In genomic region chr2:138027411-138027810, GRCm38 (mm10) we compare ENCODE assay signal across 23 mouse cellular contexts.
A peak's percentile ranks its signal among the peaks of the same experiment; 100 is the strongest.
DNase-seq lines count a peak whose midpoint lies in the region; ATAC-seq lines count a peak whose summit lies in the region.
"Had no signal": no experiment of that assay in that cellular context is flagged by ENCODE, and none has a peak within 500 bp of the region (broad histone marks: within the 10 kb centered on the region; RNA-seq: fewer than 3 reads in every experiment).

No protein-coding gene starts in this region.

- H3K4me1 ChIP-seq in midbrain, embryonic 11.5 days (ENCODE audit: control insufficient read depth, insufficient read depth, low read length): no peaks in the 10 kb centered on the region
- H3K4me1 ChIP-seq in midbrain, embryonic 13.5 days (replicated peaks): no peaks in the 10 kb centered on the region

- H3K9ac ChIP-seq in midbrain, embryonic 11.5 days (ENCODE audit: low read length): no peak overlapping the region
- H3K9ac ChIP-seq in midbrain, embryonic 13.5 days (replicated peaks): no peak overlapping the region

- H3K9me3 ChIP-seq in midbrain, embryonic 11.5 days (ENCODE audit: control insufficient read depth, low read length): no peaks in the 10 kb centered on the region
- no peaks in the 10 kb centered on the region for H3K9me3 ChIP-seq in midbrain, embryonic 13.5 days

- peak; percentile 26 for DNase-seq in midbrain, embryonic 11.5 days (ENCODE audit: low spot score, missing footprints)
- DNase-seq in 3T3-L1 (ENCODE audit: low read depth, low spot score): peak; percentile 69
- DNase-seq in Muller cell, postnatal 12 days (ENCODE audit: inconsistent ontology term): peak; percentile 64
- no peak for DNase-seq in testis, postnatal 10 days (ENCODE audit: low spot score)
- no peak for DNase-seq in layer of hippocampus, postnatal 25 days (ENCODE audit: extremely low spot score in 1 of 2, low spot score in 1 of 2)
- DNase-seq: adrenal gland, adult 2 months; adrenal gland, adult 8-10 months; adrenal gland, postnatal 10 days; adrenal gland, postnatal 14 days; adrenal gland, postnatal 25 days; adrenal gland, postnatal 36 days; B cell, adult 2 months; cerebellum, adult 11 months; cerebellum, adult 11-12 months; cerebellum, adult 18-20 months; cerebellum, adult 2 months; cerebellum, adult 8-10 months had no signal

- no peak overlapping the region for H3K27ac ChIP-seq in midbrain, embryonic 11.5 days (ENCODE audit: low read depth, low read length)
- no peak overlapping the region for H3K27ac ChIP-seq in midbrain, embryonic 13.5 days

- 90% methylated on average over 1 of the region's 1 CpGs for WGBS in midbrain, embryonic 11.5 days
- 90% methylated on average over 1 of the region's 1 CpGs for WGBS in midbrain, embryonic 13.5 days

- no peaks in the 10 kb centered on the region for H3K36me3 ChIP-seq in midbrain, embryonic 11.5 days (ENCODE audit: control insufficient read depth, insufficient read depth, low read length)
- no peaks in the 10 kb centered on the region for H3K36me3 ChIP-seq in midbrain, embryonic 13.5 days
- H3K36me3 ChIP-seq: G1E had no signal

- no peak for ATAC-seq in midbrain, embryonic 11.5 days (ENCODE audit: low FRiP score)
- ATAC-seq in midbrain, embryonic 13.5 days: no peak
- ATAC-seq: activated CD4-positive, CD25-positive, alpha-beta regulatory T cell, adult 4 months; CD4-positive, CD25-positive, alpha-beta regulatory T cell, adult 4 months; Patski had no signal

- no peak overlapping the region for H3K4me2 ChIP-seq in midbrain, embryonic 11.5 days
- H3K4me2 ChIP-seq in midbrain, embryonic 13.5 days (replicated peaks): no peak overlapping the region

- no peak overlapping the region for H3K4me3 ChIP-seq in midbrain, embryonic 11.5 days (ENCODE audit: low read depth, low read length)
- no peak overlapping the region for H3K4me3 ChIP-seq in midbrain, embryonic 13.5 days (replicated peaks)

- no peaks in the 10 kb centered on the region for H3K27me3 ChIP-seq in midbrain, embryonic 11.5 days (ENCODE audit: control insufficient read depth, insufficient read depth, low read length)
- no peaks in the 10 kb centered on the region for H3K27me3 ChIP-seq in midbrain, embryonic 13.5 days
- H3K27me3 ChIP-seq: CH12.LX had no signal

Comparison
In these comparisons a context has a peak if more than half of its experiments do, and no peak if none do; other contexts are left out.
1. DNase-seq: peak in midbrain, embryonic 11.5 days (single experiment), 3T3-L1 (single experiment) and Muller cell, postnatal 12 days (single experiment); none in testis, postnatal 10 days (single experiment) and layer of hippocampus, postnatal 25 days (0 of 2).